Mouse (Mus musculus) MEL (cell line): Measurements from ENCODE around the gene Sf3b4. TPM values are rescaled to one million over a fixed set of nuclear protein-coding genes. Genes with fewer than 3 reads are reported as not detected.
A peak's percentile ranks its signal among the peaks of the same experiment; 100 is the strongest.

ENCODE experiments used
- DNase-seq: peaks from one replicate; pipeline ENCODE4 v3.0.0; 2011; ENCODE audit warnings: low read depth, low spot score
- H3K27ac ChIP-seq: 2 replicates; pipeline ENCODE4 v1.5.1; 2012; ENCODE audit warnings: low read depth, mild to moderate bottlenecking, control low read depth, low read length, moderate library complexity; ENCODE audit not compliant: control insufficient read depth
- H3K27me3 ChIP-seq, 2 experiments: fragments of 150-350 bp in 1 of 2; sonication (generic) in 1 of 2; 2 replicates each; pipeline ENCODE4 v1.6.1; 2012; ENCODE audit warnings: low read length in 2 of 2, mild to moderate bottlenecking in 2 of 2, improper control_type of control experiment in 1 of 2, moderate library complexity in 1 of 2; ENCODE audit not compliant: insufficient read depth in 2 of 2, control insufficient read depth in 1 of 2
- H3K36me3 ChIP-seq, 2 experiments: 2 replicates each; pipeline ENCODE4 v1.6.1; 2012 to 2014; ENCODE audit warnings: low read length in 2 of 2, improper control_type of control experiment in 1 of 2, inconsistent platforms in 1 of 2, mild to moderate bottlenecking in 1 of 2; ENCODE audit not compliant: insufficient read depth in 2 of 2, control insufficient read depth in 1 of 2
- H3K4me1 ChIP-seq, 2 experiments: fragments of 150-350 bp in 1 of 2; sonication (generic) in 1 of 2; 2 replicates each; pipeline ENCODE4 v1.6.1; 2012; ENCODE audit warnings: low read length in 2 of 2, improper control_type of control experiment in 1 of 2, mild to moderate bottlenecking in 1 of 2; ENCODE audit not compliant: insufficient read depth in 2 of 2, control insufficient read depth in 1 of 2
- H3K4me3 ChIP-seq, 2 experiments: fragments of 150-350 bp in 1 of 2; sonication (generic) in 1 of 2; 2 replicates each; pipeline ENCODE4 v1.5.1; 2012; ENCODE audit warnings: low read depth in 2 of 2, low read length in 2 of 2, mild to moderate bottlenecking in 2 of 2, moderate library complexity in 2 of 2, control low read depth in 1 of 2, improper control_type of control experiment in 1 of 2; ENCODE audit not compliant: control insufficient read depth in 1 of 2, insufficient read depth in 1 of 2
- H3K79me2 ChIP-seq: 2 replicates; pipeline ENCODE4 v1.6.1; 2012; ENCODE audit warnings: mild to moderate bottlenecking, low read length, moderate library complexity; ENCODE audit not compliant: control insufficient read depth, poor library complexity, insufficient read depth
- H3K9ac ChIP-seq: 2 replicates; pipeline ENCODE4 v1.6.1; 2012; ENCODE audit warnings: low read depth, mild to moderate bottlenecking, control low read depth, low read length, moderate library complexity; ENCODE audit not compliant: control insufficient read depth, poor library complexity, severe bottlenecking
- H3K9me3 ChIP-seq: fragments of 150-350 bp; sonication (generic); replicated peaks from 2 replicates; pipeline ENCODE4 v1.6.1; 2012; ENCODE audit warnings: mild to moderate bottlenecking, low read length, improper control_type of control experiment, moderate library complexity; ENCODE audit not compliant: insufficient read depth
- BHLHE40 ChIP-seq: IDR thresholded peaks from 2 replicates; pipeline ENCODE4 v1.6.1; 2012; ENCODE audit warnings: low read depth, mild to moderate bottlenecking, inconsistent platforms, low read length, improper control_type of control experiment, borderline replicate concordance
- CHD1 ChIP-seq: IDR thresholded peaks from 2 replicates; pipeline ENCODE4 v1.6.1; 2012; ENCODE audit warnings: low read depth, mild to moderate bottlenecking, inconsistent platforms, low read length, improper control_type of control experiment
- CHD2 ChIP-seq: IDR thresholded peaks from 2 replicates; pipeline ENCODE4 v1.6.1; 2011; ENCODE audit warnings: low read length, improper control_type of control experiment
- CTCF ChIP-seq, 3 experiments: IDR thresholded peaks in 2 of 3; conservative IDR thresholded peaks in 1 of 3; 2 replicates each; pipeline ENCODE4 v1.5.1; 2011 to 2012; ENCODE audit warnings: low read length in 3 of 3, low read depth in 2 of 3, mild to moderate bottlenecking in 2 of 3, improper control_type of control experiment in 1 of 3, inconsistent platforms in 1 of 3, mixed read lengths in 1 of 3, moderate library complexity in 1 of 3; ENCODE audit not compliant: control insufficient read depth in 1 of 3, insufficient read depth in 1 of 3, poor library complexity in 1 of 3, severe bottlenecking in 1 of 3
- E2F4 ChIP-seq: IDR thresholded peaks from 2 replicates; pipeline ENCODE4 v1.6.1; 2011; ENCODE audit warnings: low read depth, low read length, improper control_type of control experiment, borderline replicate concordance
- ELF1 ChIP-seq: IDR thresholded peaks from 2 replicates; pipeline ENCODE4 v1.6.1; 2014; ENCODE audit warnings: low read depth, mild to moderate bottlenecking, inconsistent platforms, low read length, improper control_type of control experiment, moderate library complexity
- ETS1 ChIP-seq: IDR thresholded peaks from 2 replicates; pipeline ENCODE4 v1.6.1; 2012; ENCODE audit warnings: low read depth, mild to moderate bottlenecking, inconsistent platforms, low read length, improper control_type of control experiment, moderate library complexity
- GABPA ChIP-seq: IDR thresholded peaks from 2 replicates; pipeline ENCODE4 v1.6.1; 2012; ENCODE audit warnings: low read depth, mild to moderate bottlenecking, inconsistent platforms, low read length, improper control_type of control experiment, moderate library complexity
- JUND ChIP-seq: IDR thresholded peaks from 2 replicates; pipeline ENCODE4 v1.6.1; 2011; ENCODE audit warnings: low read depth, mild to moderate bottlenecking, improper control_type of control experiment, low read length
- MAFK ChIP-seq: IDR thresholded peaks from 2 replicates; pipeline ENCODE4 v1.6.1; 2011; ENCODE audit warnings: low read depth, mild to moderate bottlenecking, low read length, improper control_type of control experiment, borderline replicate concordance
- MAX ChIP-seq: IDR thresholded peaks from 2 replicates; pipeline ENCODE4 v1.6.1; 2011; ENCODE audit warnings: low read length, improper control_type of control experiment
- MAZ ChIP-seq: IDR thresholded peaks from 2 replicates; pipeline ENCODE4 v1.6.1; 2012; ENCODE audit warnings: low read depth, mild to moderate bottlenecking, inconsistent platforms, low read length, improper control_type of control experiment
- MXI1 ChIP-seq: IDR thresholded peaks from 2 replicates; pipeline ENCODE4 v1.6.1; 2011; ENCODE audit warnings: mild to moderate bottlenecking, low read depth, low read length, improper control_type of control experiment
- MYC ChIP-seq: IDR thresholded peaks from 2 replicates; pipeline ENCODE4 v1.6.1; 2011; ENCODE audit warnings: low read depth, mild to moderate bottlenecking, low read length, improper control_type of control experiment, moderate library complexity
- NELFE ChIP-seq: IDR thresholded peaks from 2 replicates; pipeline ENCODE4 v1.6.1; 2011; ENCODE audit warnings: low read depth, low read length, improper control_type of control experiment
- POLR2A ChIP-seq, 2 experiments: IDR thresholded peaks; 2 replicates each; pipeline ENCODE4 v1.6.1; 2011 to 2012; ENCODE audit warnings: low read length in 2 of 2, mild to moderate bottlenecking in 2 of 2, control low read depth in 1 of 2, improper control_type of control experiment in 1 of 2, low read depth in 1 of 2, moderate library complexity in 1 of 2; ENCODE audit not compliant: control insufficient read depth in 1 of 2, insufficient read depth in 1 of 2, poor library complexity in 1 of 2
- POLR2AphosphoS2 ChIP-seq: IDR thresholded peaks from 2 replicates; pipeline ENCODE4 v1.6.1; 2011; ENCODE audit warnings: low read length, improper control_type of control experiment
- RAD21 ChIP-seq: IDR thresholded peaks from 2 replicates; pipeline ENCODE4 v1.6.1; 2011; ENCODE audit warnings: mild to moderate bottlenecking, low read depth, low read length, improper control_type of control experiment
- SIN3A ChIP-seq: IDR thresholded peaks from 2 replicates; pipeline ENCODE4 v1.6.1; 2012; ENCODE audit warnings: low read length, improper control_type of control experiment, inconsistent platforms
- TAL1 ChIP-seq: IDR thresholded peaks from 2 replicates; pipeline ENCODE4 v1.6.1; 2012; ENCODE audit warnings: mild to moderate bottlenecking, inconsistent platforms, low read length, moderate library complexity, mixed read lengths
- USF2 ChIP-seq, 2 experiments: IDR thresholded peaks; 2 replicates each; pipeline ENCODE4 v1.6.1; 2011 to 2012; ENCODE audit warnings: improper control_type of control experiment in 2 of 2, low read length in 2 of 2, borderline replicate concordance in 1 of 2, inconsistent platforms in 1 of 2, low read depth in 1 of 2, mild to moderate bottlenecking in 1 of 2; ENCODE audit not compliant: insufficient read depth in 1 of 2
- ZMIZ1 ChIP-seq: IDR thresholded peaks from 2 replicates; pipeline ENCODE4 v1.6.1; 2012; ENCODE audit warnings: low read depth, mild to moderate bottlenecking, inconsistent platforms, low read length, improper control_type of control experiment, moderate library complexity
- ZNF384 ChIP-seq: IDR thresholded peaks from 2 replicates; pipeline ENCODE4 v1.6.1; 2012; ENCODE audit warnings: low read depth, mild to moderate bottlenecking, inconsistent platforms, low read length, improper control_type of control experiment
- polyA plus RNA-seq, 2 experiments: library from polyadenylated mRNA; stranded (reverse) in 1 of 2; unstranded in 1 of 2; fragments of >175 nt in 1 of 2; fragments of >200 nt in 1 of 2; gene quantifications; 2 replicates each; pipeline versions ENCODE4 v1.2.1 to v1.2.4; 2012; ENCODE audit warnings: low replicate concordance in 2 of 2, low read depth in 1 of 2; ENCODE audit not compliant: insufficient read length in 2 of 2, insufficient read depth in 1 of 2, missing spikeins in 1 of 2
- total RNA-seq: library from RNA; depleted of rRNA; stranded (reverse); fragments of 300-350 nt; gene quantifications from 2 replicates; pipeline ENCODE4 v1.2.3, GENCODE M21; 2012

The Sf3b4 gene
- total and polyA plus RNA-seq, 3 experiments = 102 to 423 (median 157) TPM

GRCm38 (mm10) chr3:96192977-96193376 is 20.8 kb downstream of the Sf3b4 start:
- no peak overlapping the region for H3K4me3 ChIP-seq
- no peak overlapping the region for H3K9ac ChIP-seq
- peaks cover 0 to 10% of the 10 kb centered on the region in 2 experiments; a peak in 2 of 4 replicates for H3K4me1 ChIP-seq
- peaks cover 9% of the 10 kb centered on the region; the same call in 1 of the 2 replicates for H3K79me2 ChIP-seq
- no peaks in the 10 kb centered on the region for H3K9me3 ChIP-seq
- peaks cover 0 to 8% of the 10 kb centered on the region in 2 experiments; a peak in 2 of 4 replicates for H3K36me3 ChIP-seq
- no peak for TF ChIP-seq ZMIZ1
- no peak for TF ChIP-seq ZNF384
- no peak for TF ChIP-seq ELF1
- TF ChIP-seq POLR2A (IDR thresholded peaks at IDR 0.05; ENCODE audit: control insufficient read depth in 1 of 2, insufficient read depth in 1 of 2, low read depth in 1 of 2, low read length in 2 of 2, poor library complexity in 1 of 2) = no peak
- TF ChIP-seq, all 39 proteins: peak for 0
- no peak for DNase-seq
- H3K27me3 ChIP-seq = no peaks in the 10 kb centered on the region
- H3K27ac ChIP-seq = no peak overlapping the region

- Histone ChIP-seq H3K27ac (no peak overlapping the region), H3K4me1 (peaks cover 12 to 22% of the 10 kb centered on the region in 2 experiments), H3K79me2 (peaks cover 9% of the 10 kb centered on the region; the same call in 1 of the 2 replicates), H3K9me3 (no peaks in the 10 kb centered on the region), H3K9ac (no peak overlapping the region), H3K4me3 (no peak overlapping the region), H3K36me3 (peaks cover 0 to 16% of the 10 kb centered on the region in 2 experiments; a peak in 2 of 4 replicates), H3K27me3 (no peaks in the 10 kb centered on the region)
- no peak for DNase-seq
- TF ChIP-seq ZNF384 = 0 out of 2 replicates have a peak, but pooled peaks have one; percentile 37
- TF ChIP-seq MAX = no peak
Measured at GRCm38 (mm10) chr3:96194966-96195365, 22.8 kb downstream of the Sf3b4 start.

GRCm38 (mm10) chr3:96195616-96196313 is 23.6 kb downstream of the Sf3b4 start:
- peak overlapping the region in 1 of 2 experiments; percentile 60; a peak in 2 of 4 replicates for H3K4me3 ChIP-seq
- peak; percentile 69 for DNase-seq
- no peaks in the 10 kb centered on the region for H3K9me3 ChIP-seq
- H3K79me2 ChIP-seq = peaks cover 9% of the 10 kb centered on the region; the same call in 1 of the 2 replicates
- H3K9ac ChIP-seq = no peak overlapping the region; the same call in 1 of the 2 replicates
- H3K27ac ChIP-seq = no peak overlapping the region
- no peaks in the 10 kb centered on the region for H3K27me3 ChIP-seq
- peaks cover 12 to 22% of the 10 kb centered on the region in 2 experiments for H3K4me1 ChIP-seq
- H3K36me3 ChIP-seq = peaks cover 0 to 16% of the 10 kb centered on the region in 2 experiments; a peak in 2 of 4 replicates
- TF ChIP-seq CHD2 = no peak
- TF ChIP-seq MXI1 = no peak
- TF ChIP-seq POLR2A (IDR thresholded peaks at IDR 0.05; ENCODE audit: control insufficient read depth in 1 of 2, insufficient read depth in 1 of 2, low read depth in 1 of 2, low read length in 2 of 2, poor library complexity in 1 of 2) = no peak; a peak in 1 of 4 replicates
- TF ChIP-seq TAL1 = no peak
- no peak for TF ChIP-seq SIN3A
- peak; percentile 57 to 62 (median 59) for TF ChIP-seq CTCF (IDR thresholded peaks at IDR 0.05 in 2 of 3, conservative IDR thresholded peaks at IDR 0.05 in 1 of 3; ENCODE audit: control insufficient read depth in 1 of 3, insufficient read depth in 1 of 3, low read depth in 2 of 3, low read length in 3 of 3, poor library complexity in 1 of 3, severe bottlenecking in 1 of 3)
- 0 out of 2 replicates have a peak, but pooled peaks have one; percentile 14 for TF ChIP-seq JUND
- peak; percentile 70; the same call in 1 of the 2 replicates for TF ChIP-seq MYC
- no peak for TF ChIP-seq GABPA
- peak; percentile 60; the same call in 1 of the 2 replicates for TF ChIP-seq CHD1
- TF ChIP-seq USF2 (IDR thresholded peaks at IDR 0.05; ENCODE audit: borderline replicate concordance in 1 of 2, insufficient read depth in 1 of 2, low read depth in 1 of 2, low read length in 2 of 2) = no peak
- peak; percentile 74; the same call in 1 of the 2 replicates for TF ChIP-seq MAZ
- no peak for TF ChIP-seq ZNF384
- no peak for TF ChIP-seq MAFK
- TF ChIP-seq POLR2AphosphoS2 = no peak; the same call in 1 of the 2 replicates
- no peak; the same call in 1 of the 2 replicates for TF ChIP-seq BHLHE40
- TF ChIP-seq E2F4 = 0 out of 2 replicates have a peak, but pooled peaks have one; percentile 58
- peak; percentile 31; the same call in 1 of the 2 replicates for TF ChIP-seq ETS1
- TF ChIP-seq NELFE = no peak
- TF ChIP-seq RAD21 = peak; percentile 17
